Mouse (Mus musculus) gastrocnemius, adult 2 months (tissue): ENCODE results near the gene RPS10-NUDT3. TPM values are rescaled to one million over a fixed set of nuclear protein-coding genes. Genes with fewer than 3 reads are reported as not detected.
A peak's percentile ranks its signal among the peaks of the same experiment; 100 is the strongest.

Experiments
- DNase-seq: peaks from one replicate; pipeline ENCODE4 v3.0.0; 2022
- H3K27ac ChIP-seq: fragments of 200-600 bp; 2 replicates; pipeline ENCODE4 v1.8.1; 2022; ENCODE audit warnings: mild to moderate bottlenecking
- H3K4me3 ChIP-seq: fragments of 200-600 bp; 2 replicates; pipeline ENCODE4 v1.8.1; 2022; ENCODE audit warnings: mild to moderate bottlenecking, moderate library complexity
- CTCF ChIP-seq: fragments of 200-600 bp; IDR thresholded peaks from 2 replicates; pipeline ENCODE4 v1.8.1; 2022; ENCODE audit warnings: antibody characterized with exemption, mild to moderate bottlenecking, moderate library complexity
- intact Hi-C: fragments of 180-260 bp; cut with DNase I; formaldehyde crosslinking; loops from one replicate; pipeline ENCODE4 v1.15.1; 2025
- total RNA-seq, 2 experiments: library from RNA; stranded (reverse); gene quantifications; 2 replicates each; pipeline ENCODE4 v1.2.3; 2021

The RPS10-NUDT3 gene
- total RNA-seq, 2 experiments from 2014 or later = 1.4 TPM; not detected in 1

DNA sequence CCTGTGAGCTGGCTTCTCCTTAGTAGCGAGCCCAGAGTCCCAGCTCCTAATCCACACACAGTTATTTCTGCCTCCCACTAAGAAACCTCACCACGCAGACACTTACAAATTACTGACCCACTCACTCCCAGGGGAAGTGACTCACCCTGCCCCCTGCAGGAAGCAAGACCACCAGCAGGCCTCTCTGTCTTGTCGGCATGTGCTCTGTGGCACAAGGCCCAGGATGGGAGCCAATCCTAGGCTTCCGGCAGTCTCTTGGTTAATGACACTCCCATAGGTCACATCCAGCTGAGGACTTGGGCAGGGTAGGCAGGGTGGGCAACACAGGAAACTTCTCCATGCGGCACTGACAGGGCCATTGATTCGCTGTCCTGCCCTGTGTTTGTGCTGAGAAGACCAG, 57.6 kb downstream of the RPS10-NUDT3 start:
- TF ChIP-seq CTCF = peak; percentile 16; the same call in 1 of the 2 replicates
- intact Hi-C loops = no loop called here
- no peak for DNase-seq
- no peak overlapping the region for H3K4me3 ChIP-seq
- H3K27ac ChIP-seq = 0 out of 2 replicates have a peak overlapping the region, but pooled peaks have one; percentile 6

DNA sequence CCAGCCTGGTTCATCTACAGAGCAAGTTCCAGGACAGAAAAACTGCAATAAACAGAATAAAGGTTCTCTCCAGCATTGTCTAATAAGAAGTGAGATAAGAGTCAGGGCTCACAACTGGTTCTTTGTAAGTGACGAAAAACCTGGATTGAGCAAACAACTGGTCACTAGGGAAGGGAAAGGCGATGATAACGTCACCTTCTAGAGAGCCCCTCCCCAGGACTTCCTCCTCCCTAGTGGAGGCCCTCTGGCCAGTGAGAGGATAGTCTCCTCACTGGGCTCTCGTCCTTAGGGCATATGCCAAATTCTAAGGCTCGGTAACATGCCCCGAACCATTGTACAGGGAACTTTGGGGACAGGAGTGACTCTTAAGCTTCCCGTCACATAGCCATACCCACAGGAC, 59.0 kb downstream of the RPS10-NUDT3 start:
- TF ChIP-seq CTCF = no peak
- intact Hi-C loops = no loop called here
- Histone ChIP-seq H3K27ac (peak overlapping the region; percentile 79), H3K4me3 (no peak overlapping the region)
- DNase-seq = no peak

DNA sequence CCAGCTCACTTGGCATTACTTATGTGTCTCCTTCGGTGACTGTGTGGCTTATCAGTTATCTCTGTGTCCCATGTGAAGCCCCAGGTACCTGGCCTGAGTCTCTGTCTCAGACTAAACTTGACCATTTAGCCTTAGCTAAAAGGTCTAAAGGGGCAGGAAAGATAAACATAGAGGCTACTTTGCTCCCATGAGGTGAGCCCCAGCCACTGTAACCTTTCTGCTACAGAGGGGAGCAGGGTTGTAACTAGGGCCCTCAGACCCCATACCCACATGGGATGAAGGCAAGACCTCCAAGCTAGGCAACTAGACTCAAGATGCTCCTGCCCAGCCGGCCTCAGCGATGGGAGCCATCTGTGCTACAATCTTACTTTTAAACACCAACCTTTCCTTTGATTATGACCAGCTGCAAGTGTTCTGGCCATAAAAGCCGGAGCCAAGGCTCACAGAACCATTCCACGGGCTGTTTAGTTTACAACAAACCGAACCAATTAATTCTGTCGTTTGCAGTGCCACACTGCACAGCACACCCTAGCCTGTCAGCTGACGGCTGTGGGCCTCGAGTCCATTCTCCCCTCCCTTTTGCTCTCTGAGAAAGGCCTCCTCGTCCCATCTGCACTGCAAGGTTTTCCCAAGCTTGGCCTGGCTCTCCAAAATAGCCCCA, 59.8 kb downstream of the RPS10-NUDT3 start:
- intact Hi-C loops = no loop called here
- DNase-seq = no peak
- peak overlapping the region; percentile 79 for H3K27ac ChIP-seq
- H3K4me3 ChIP-seq = no peak overlapping the region
- TF ChIP-seq CTCF = no peak

- TF ChIP-seq CTCF = no peak
- Histone ChIP-seq H3K27ac (peak overlapping the region; percentile 79), H3K4me3 (no peak overlapping the region)
- peak; percentile 95 for DNase-seq
- intact Hi-C loops = no loop called here
These were observed 60.4 kb downstream of the RPS10-NUDT3 start for GRCm38 (mm10) chr17:27574470-27575115.

- no peak overlapping the region for H3K4me3 ChIP-seq
- H3K27ac ChIP-seq = peak overlapping the region; percentile 79; the same call in 1 of the 2 replicates
- no peak for TF ChIP-seq CTCF
- intact Hi-C loops = no loop called here
- no peak for DNase-seq
These were observed 61.2 kb downstream of the RPS10-NUDT3 start for GRCm38 (mm10) chr17:27573772-27574320.

- no peak for DNase-seq
- no peak for TF ChIP-seq CTCF
- intact Hi-C loops = no loop called here
- Histone ChIP-seq H3K4me3 (no peak overlapping the region), H3K27ac (peak overlapping the region; percentile 56; the same call in 1 of the 2 replicates)
These were observed 63.7 kb downstream of the RPS10-NUDT3 start for GRCm38 (mm10) chr17:27571315-27571714.

DNA sequence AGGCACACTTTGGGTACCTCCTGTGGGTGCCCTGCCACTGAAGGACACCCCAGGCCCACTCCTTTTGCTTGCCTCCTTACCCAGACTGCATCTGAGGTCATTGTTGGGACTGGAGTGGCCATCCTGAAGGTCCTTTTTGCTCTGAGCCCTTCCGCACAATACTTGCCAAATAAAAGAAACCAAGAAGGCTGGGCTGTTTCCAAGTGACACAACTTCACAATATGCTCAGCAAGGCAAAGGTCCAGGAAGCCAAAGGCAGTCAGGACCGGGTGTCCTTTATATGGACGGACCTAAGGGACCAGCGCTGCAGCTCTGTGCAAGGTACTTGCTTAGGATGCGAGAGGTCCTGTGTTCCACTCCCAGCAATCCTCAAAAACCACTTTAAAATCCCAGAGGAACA, 66.8 kb downstream of the RPS10-NUDT3 start:
- DNase-seq = no peak
- Histone ChIP-seq H3K27ac (no peak overlapping the region), H3K4me3 (no peak overlapping the region)
- intact Hi-C loops = no loop called here
- TF ChIP-seq CTCF = no peak

DNA sequence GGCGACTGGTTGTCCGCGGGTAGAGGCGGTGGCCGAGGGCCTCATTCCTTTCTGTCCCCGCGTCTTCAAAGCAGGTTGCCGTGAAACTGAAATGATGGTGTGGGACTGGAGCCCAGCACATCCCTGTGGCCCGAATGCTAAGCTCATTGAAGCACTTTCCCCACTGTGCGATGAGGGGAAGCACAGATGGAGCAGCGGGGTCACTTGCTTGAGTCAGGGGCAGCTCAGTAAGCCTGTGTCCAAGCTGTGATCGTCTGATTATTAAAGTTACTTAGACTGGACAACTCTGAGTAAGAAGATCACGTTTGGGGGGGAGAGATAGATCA, 69.1 kb downstream of the RPS10-NUDT3 start:
- no peak for TF ChIP-seq CTCF
- peak overlapping the region; percentile 86 for H3K4me3 ChIP-seq
- intact Hi-C loops = loop anchor here (1.0 kb wide), 1 partner anchor 63 kb away; no protein-coding TSS in a partner anchor
- no peak for DNase-seq
- peak overlapping the region; percentile 88 for H3K27ac ChIP-seq

DNA sequence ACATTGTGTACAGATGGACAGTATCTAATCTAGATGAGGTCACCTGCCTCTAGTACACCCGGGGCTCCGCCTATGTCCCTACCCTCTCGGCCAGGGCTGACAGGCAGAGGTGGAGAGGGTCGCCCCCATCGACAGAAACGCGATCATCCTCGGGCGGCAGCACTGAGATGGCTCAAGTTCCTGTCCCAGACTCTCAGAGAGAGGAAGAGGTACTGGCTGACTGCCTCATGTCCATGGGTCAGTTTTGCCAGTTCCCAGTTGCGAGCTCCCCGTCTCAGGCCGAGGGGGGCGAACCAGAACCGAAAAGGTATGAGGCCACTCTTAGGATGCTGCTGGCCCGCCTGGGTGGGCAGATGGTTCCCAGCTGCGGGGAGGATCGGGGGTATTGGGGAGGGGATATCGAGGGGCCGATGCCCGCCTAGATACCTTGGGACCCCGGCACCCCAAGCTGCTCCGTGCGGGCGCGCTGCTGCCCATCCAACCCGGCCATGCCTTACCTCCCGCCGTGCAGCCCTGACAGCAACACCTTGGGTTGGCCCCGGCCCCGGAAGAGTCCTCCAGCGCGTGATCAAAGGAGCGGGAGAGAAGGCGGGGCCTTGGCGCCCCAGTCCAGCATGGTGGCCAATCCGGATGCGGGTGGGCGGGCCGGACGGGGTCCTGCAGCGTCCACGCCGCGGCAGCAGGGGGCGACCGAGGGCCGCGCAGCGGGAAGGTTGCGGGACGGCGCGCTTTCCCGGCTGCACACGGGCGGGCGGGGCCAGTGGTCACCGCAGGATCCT, 69.7 kb downstream of the RPS10-NUDT3 start, which contains the start of gene AI413582:
Gene AI413582 (minus strand): TSS at position 594 of the 779 bp plus-strand sequence.
- H3K27ac ChIP-seq = peak within 1 kb of the TSS; percentile 88
- no peak; the same call in 1 of the 2 replicates for TF ChIP-seq CTCF
- peak within 1 kb of the TSS; percentile 86 for H3K4me3 ChIP-seq
- peak; percentile 97 for DNase-seq
- intact Hi-C loops = loop anchor here (1.0 kb wide), 1 partner anchor 64 kb away; no protein-coding TSS in a partner anchor

DNA sequence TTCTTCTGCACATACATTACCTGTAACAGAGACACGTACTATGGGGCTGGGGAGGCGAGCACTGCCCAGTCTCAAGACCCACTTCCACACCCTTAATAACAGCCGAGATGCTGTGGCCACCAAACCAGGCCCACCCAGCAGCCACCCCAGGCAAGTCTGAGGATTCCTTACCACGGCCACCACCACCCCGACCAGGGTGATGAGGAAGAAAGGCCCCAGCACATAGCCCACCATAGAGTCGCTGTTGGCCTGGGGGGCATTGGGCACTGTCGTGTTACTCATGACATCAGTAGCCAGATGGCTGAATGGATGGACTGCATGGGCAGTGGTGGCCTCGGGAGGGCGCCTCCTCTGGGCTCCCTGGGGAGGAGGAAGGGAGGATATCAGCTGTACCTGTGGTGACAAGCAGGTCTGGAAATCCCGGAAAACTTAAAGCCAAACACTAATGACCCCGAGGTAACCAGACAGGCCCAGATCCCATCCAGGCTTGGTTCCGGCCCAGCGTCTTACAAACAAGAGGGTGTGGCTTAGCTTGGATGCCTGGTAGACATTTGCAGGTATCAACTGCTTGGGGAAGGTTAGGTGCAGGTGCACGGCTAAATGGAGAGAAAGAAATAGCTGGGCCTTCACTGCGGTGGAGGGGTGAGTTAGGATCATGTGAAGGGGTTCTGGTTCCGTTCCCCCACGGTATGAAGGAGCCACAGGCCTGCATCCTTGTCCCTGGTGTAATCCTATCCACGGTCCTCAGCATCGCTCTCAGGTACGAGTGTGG, 70.4 kb downstream of the RPS10-NUDT3 start:
- peak; percentile 6; the same call in 1 of the 2 replicates for TF ChIP-seq CTCF
- intact Hi-C loops = loop anchor here (1.0 kb wide), 1 partner anchor 65 kb away; no protein-coding TSS in a partner anchor
- peak overlapping the region; percentile 86 for H3K4me3 ChIP-seq
- H3K27ac ChIP-seq = peak overlapping the region; percentile 88
- no peak for DNase-seq

DNA sequence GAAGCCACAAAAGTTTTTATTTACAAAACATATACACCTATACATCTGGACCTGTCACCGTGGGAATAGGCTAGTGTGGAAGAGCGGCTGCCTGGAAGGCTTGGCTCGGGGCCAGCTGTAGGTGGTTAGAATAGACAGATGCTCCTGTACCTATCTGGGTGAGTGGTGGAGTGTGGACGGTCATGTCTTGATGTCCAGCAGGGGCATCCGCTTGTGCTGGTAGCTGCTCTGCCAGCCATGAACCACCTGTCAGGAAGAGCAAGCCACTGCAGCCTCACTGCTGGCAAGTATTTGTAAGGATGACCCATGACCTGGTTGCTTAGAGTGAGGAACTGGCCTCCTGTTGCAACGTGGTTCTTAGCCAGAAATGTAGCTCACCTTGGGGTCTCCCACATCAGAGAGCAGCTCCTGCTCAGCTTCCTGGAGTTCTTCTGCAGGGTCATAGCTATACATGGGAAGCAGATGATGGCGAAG, 71.2 kb downstream of the RPS10-NUDT3 start:
- no peak for TF ChIP-seq CTCF

More for the DNA sequence above, 71.2 kb downstream of the RPS10-NUDT3 start:
- Histone ChIP-seq H3K27ac (no peak overlapping the region), H3K4me3 (no peak overlapping the region)
- no peak for DNase-seq
- intact Hi-C loops = no loop called here
